Mouse (Mus musculus): ENCODE measurements around the gene Raf1. TPM values are rescaled to one million over a fixed set of nuclear protein-coding genes. Genes with fewer than 3 reads are reported as not detected.

Raf1 gene
- polyA plus RNA-seq, 1 experiment from 2014 or later, result 111 TPM

DNA sequence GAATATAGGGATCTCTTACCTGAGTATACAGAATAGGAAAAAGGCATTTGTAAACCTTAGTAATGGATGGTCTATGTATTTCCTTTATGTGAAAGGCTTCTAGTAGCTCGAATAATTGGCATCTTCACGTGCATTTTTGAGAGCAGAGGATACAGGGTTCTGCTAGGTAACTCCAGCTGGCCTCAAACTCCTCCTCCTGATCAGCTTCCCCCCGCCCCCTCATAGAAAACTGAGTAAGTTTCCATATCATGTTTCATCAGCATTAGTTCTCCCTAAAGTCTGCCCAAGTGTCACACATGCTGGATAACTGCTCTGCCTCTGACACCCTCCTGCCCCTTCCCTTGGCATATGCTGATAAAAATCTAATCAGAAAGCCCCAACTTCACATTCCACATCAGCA is 95.6 kb downstream of the Raf1 start:
- Histone ChIP-seq H3K9ac (no peak overlapping the region), H3K36me3 (peaks cover 45% of the 10 kb centered on the region)
- WGBS, result 76% methylated on average over 3 of the region's 3 CpGs

DNA sequence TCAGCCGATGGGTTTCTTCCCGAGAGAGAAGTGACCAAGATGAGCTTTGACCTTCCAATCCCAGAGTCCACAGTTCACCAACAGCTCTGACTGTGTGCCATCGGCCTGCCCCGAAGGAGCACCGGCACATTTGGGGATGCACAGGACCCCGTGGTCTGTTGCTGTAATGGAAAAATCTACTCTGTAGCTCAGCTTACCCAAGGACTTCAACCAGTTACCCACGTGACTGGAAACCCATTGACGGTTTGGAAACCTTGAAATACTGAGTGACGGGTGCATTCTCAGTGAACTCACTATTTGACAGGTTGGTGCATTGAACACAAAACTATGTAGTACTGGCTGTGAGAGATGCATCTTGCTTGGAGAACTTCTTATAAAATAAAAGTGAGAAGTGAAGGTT is 98.5 kb downstream of the Raf1 start:
- no peak overlapping the region for H3K9ac ChIP-seq
- no peaks in the 10 kb centered on the region for H3K4me1 ChIP-seq
- no peak overlapping the region for H3K4me3 ChIP-seq
- WGBS, result 93% methylated on average over 9 of the region's 9 CpGs
- H3K27ac ChIP-seq, result no peak overlapping the region
- no peak for ATAC-seq (ENCODE audit: low FRiP score, low read depth)
- H3K36me3 ChIP-seq, result peaks cover 68% of the 10 kb centered on the region
- H3K27me3 ChIP-seq, result no peaks in the 10 kb centered on the region
- no peaks in the 10 kb centered on the region for H3K9me3 ChIP-seq
- no peak overlapping the region for H3K4me2 ChIP-seq (replicated peaks)

More for the DNA sequence above, 95.6 kb downstream of the Raf1 start:
- no peak overlapping the region for H3K27ac ChIP-seq
- no peaks in the 10 kb centered on the region for H3K27me3 ChIP-seq
- ATAC-seq (ENCODE audit: low FRiP score, low read depth), result no peak
- H3K4me3 ChIP-seq, result no peak overlapping the region
- no peaks in the 10 kb centered on the region for H3K9me3 ChIP-seq
- H3K4me2 ChIP-seq (replicated peaks), result no peak overlapping the region
- H3K4me1 ChIP-seq, result no peaks in the 10 kb centered on the region

DNA sequence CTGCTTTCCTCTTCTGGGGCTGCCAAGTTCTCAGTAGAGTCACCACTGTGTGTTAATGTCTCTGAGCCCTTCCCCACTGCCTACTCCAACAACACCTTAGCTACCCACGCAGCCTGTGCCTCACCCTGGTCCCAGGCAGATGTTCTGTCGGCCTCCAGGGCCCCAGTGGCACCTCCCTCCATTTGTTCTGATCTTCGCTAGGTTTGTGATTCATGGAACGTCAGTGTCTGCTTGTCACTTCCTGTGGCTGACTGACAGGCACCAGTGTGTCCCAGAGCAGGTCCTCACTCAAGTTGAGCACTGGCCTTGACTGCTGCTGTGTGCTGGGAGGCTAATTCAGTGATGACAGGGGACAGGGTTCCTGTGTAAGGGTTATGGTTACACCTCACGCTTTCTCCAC is 99.0 kb downstream of the Raf1 start:
- H3K4me3 ChIP-seq, result no peak overlapping the region
- H3K4me2 ChIP-seq (replicated peaks), result no peak overlapping the region
- no peak for ATAC-seq (ENCODE audit: low FRiP score, low read depth)
- no peak overlapping the region for H3K27ac ChIP-seq
- peaks cover 73% of the 10 kb centered on the region for H3K36me3 ChIP-seq
- no peaks in the 10 kb centered on the region for H3K27me3 ChIP-seq
- H3K4me1 ChIP-seq, result no peaks in the 10 kb centered on the region
- 79% methylated on average over 5 of the region's 5 CpGs for WGBS
- no peak overlapping the region for H3K9ac ChIP-seq
- no peaks in the 10 kb centered on the region for H3K9me3 ChIP-seq

DNA sequence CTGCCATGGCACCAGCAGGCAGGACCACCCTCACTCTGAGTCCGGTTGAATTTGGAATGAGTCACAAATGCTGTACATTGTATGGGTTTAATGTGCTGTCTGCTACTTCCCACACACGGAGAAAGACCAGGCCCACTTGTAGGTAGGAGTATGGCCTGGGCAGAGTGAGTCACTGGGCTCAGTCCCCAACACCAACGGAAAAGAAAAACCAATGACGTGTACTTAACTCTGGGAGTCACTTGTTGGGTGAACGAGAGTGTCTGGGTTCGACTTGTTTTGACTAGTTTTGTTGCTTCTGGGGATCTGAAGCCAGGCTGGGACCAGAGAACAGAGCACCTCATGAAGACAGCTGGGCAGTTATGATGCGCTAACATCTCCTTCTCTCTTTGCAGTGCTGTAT is 102.3 kb downstream of the Raf1 start:
- Histone ChIP-seq H3K4me2 (replicated peaks) (no peak overlapping the region), H3K4me1 (no peaks in the 10 kb centered on the region), H3K36me3 (peaks cover 87% of the 10 kb centered on the region), H3K9me3 (no peaks in the 10 kb centered on the region), H3K27ac (no peak overlapping the region), H3K27me3 (no peaks in the 10 kb centered on the region), H3K4me3 (no peak overlapping the region), H3K9ac (no peak overlapping the region)
- WGBS, result 88% methylated on average over 7 of the region's 7 CpGs
- ATAC-seq (ENCODE audit: low FRiP score, low read depth), result no peak

Other genes starting within 250 kb of the Raf1 start
- 30.4 and 31.0 TPM in 2 replicates for gene Tsen2, start 132.0 kb downstream of the Raf1 start, polyA plus RNA-seq (2015; fragmentation: Nextera tagmentation; extraction: Ambion mirVana)
- 0.13 and 0.26 TPM in 2 replicates for gene Mkrn2os, start 84.1 kb downstream of the Raf1 start, polyA plus RNA-seq (2015; fragmentation: Nextera tagmentation; extraction: Ambion mirVana)
- gene Mkrn2, start 74.7 kb downstream of the Raf1 start, polyA plus RNA-seq (2015; fragmentation: Nextera tagmentation; extraction: Ambion mirVana), result 26.9 and 30.2 TPM in 2 replicates
- gene Tmem40, start 85.8 kb upstream of the Raf1 start, polyA plus RNA-seq (2015; fragmentation: Nextera tagmentation; extraction: Ambion mirVana), result 2.6 and 3.4 TPM in 2 replicates
- 48.1 and 56.8 TPM in 2 replicates for gene Cand2, start 97.9 kb upstream of the Raf1 start, polyA plus RNA-seq (2015; fragmentation: Nextera tagmentation; extraction: Ambion mirVana)
- gene Rpl32, start 132.1 kb upstream of the Raf1 start, polyA plus RNA-seq (2015; fragmentation: Nextera tagmentation; extraction: Ambion mirVana), result 2,055 and 2,057 TPM in 2 replicates
- gene Efcab12, start 161.8 kb upstream of the Raf1 start, polyA plus RNA-seq (2015; fragmentation: Nextera tagmentation; extraction: Ambion mirVana), result 0.41 and 0.54 TPM in 2 replicates
- 23.6 and 27.7 TPM in 2 replicates for gene Mbd4, start 176.7 kb upstream of the Raf1 start, polyA plus RNA-seq (2015; fragmentation: Nextera tagmentation; extraction: Ambion mirVana)
- gene Ift122, start 176.8 kb upstream of the Raf1 start, polyA plus RNA-seq (2015; fragmentation: Nextera tagmentation; extraction: Ambion mirVana), result 25.8 and 27.9 TPM in 2 replicates

Measured in limb, embryonic 13.5 days (tissue).